Mouse (Mus musculus) kidney, postnatal 0 days (tissue): Measurements from ENCODE around the gene Plekhd1. TPM values are rescaled to one million over a fixed set of nuclear protein-coding genes. Genes with fewer than 3 reads are reported as not detected.

Source experiments
- ATAC-seq: fragments of 200-750 bp; cut with Nextera tagmentation; replicated peaks from 2 replicates; pipeline ENCODE4 v1.8.0; 2017; ENCODE audit warnings: low read depth, moderate number of reproducible peaks, moderate TSS enrichment, moderate library complexity; ENCODE audit not compliant: low FRiP score
- DNase-seq: peaks from one replicate; pipeline ENCODE4 v3.0.0-alpha.2; 2016; ENCODE audit warnings: low spot score
- H3K27ac ChIP-seq: fragments of 300-500 bp; sonication (generic); 2 replicates; pipeline ENCODE4 v1.5.1; 2014; ENCODE audit warnings: mild to moderate bottlenecking
- H3K27me3 ChIP-seq: fragments of 300-500 bp; sonication (generic); 2 replicates; pipeline ENCODE4 v1.6.1; 2014; ENCODE audit warnings: low read length, mixed read lengths; ENCODE audit not compliant: insufficient read depth
- H3K36me3 ChIP-seq: fragments of 300-500 bp; sonication (generic); 2 replicates; pipeline ENCODE4 v1.6.1; 2014; ENCODE audit warnings: low read length, mixed read lengths; ENCODE audit not compliant: insufficient read depth
- H3K4me1 ChIP-seq: fragments of 300-500 bp; sonication (generic); replicated peaks from 2 replicates; pipeline ENCODE4 v1.6.1; 2014; ENCODE audit warnings: antibody characterized with exemption, low read length, mixed read lengths; ENCODE audit not compliant: insufficient read depth
- H3K4me2 ChIP-seq: fragments of 300-500 bp; sonication (generic); 2 replicates; pipeline ENCODE4 v1.6.1; 2014; ENCODE audit warnings: mild to moderate bottlenecking, low read length, moderate library complexity, mixed read lengths
- H3K4me3 ChIP-seq: fragments of 300-500 bp; sonication (generic); replicated peaks from 2 replicates; pipeline ENCODE4 v1.5.1; 2014; ENCODE audit warnings: low read depth, low read length
- H3K9ac ChIP-seq: fragments of 300-500 bp; sonication (generic); 2 replicates; pipeline ENCODE4 v1.6.1; 2014; ENCODE audit warnings: low read depth, low read length
- H3K9me3 ChIP-seq: fragments of 300-500 bp; sonication (generic); replicated peaks from 2 replicates; pipeline ENCODE4 v1.6.1; 2016; ENCODE audit warnings: low read length, inconsistent platforms, mixed read lengths
- CTCF ChIP-seq: IDR thresholded peaks from 2 replicates; pipeline ENCODE4 v1.5.1; 2016; ENCODE audit warnings: antibody characterized with exemption, low read depth, mild to moderate bottlenecking, moderate library complexity
- WGBS: fragments of 180-500 bp; shearing (Covaris S2); extraction: QIAGEN DNeasy Blood & Tissue Kit; methylation state at CpG from one replicate; pipeline ENCODE4 v1.1.7; 2014; 5-methylcytosine and 5-hydroxymethylcytosine counted together
- polyA plus RNA-seq: library from polyadenylated mRNA; unstranded; fragments of >200 nt; fragmentation: Nextera tagmentation; extraction: Ambion mirVana; gene quantifications from 2 replicates; pipeline ENCODE4 v1.2.1, GENCODE M21; 2015

Plekhd1 gene
- polyA plus RNA-seq, 1 experiment from 2014 or later: 3.5 TPM

DNA sequence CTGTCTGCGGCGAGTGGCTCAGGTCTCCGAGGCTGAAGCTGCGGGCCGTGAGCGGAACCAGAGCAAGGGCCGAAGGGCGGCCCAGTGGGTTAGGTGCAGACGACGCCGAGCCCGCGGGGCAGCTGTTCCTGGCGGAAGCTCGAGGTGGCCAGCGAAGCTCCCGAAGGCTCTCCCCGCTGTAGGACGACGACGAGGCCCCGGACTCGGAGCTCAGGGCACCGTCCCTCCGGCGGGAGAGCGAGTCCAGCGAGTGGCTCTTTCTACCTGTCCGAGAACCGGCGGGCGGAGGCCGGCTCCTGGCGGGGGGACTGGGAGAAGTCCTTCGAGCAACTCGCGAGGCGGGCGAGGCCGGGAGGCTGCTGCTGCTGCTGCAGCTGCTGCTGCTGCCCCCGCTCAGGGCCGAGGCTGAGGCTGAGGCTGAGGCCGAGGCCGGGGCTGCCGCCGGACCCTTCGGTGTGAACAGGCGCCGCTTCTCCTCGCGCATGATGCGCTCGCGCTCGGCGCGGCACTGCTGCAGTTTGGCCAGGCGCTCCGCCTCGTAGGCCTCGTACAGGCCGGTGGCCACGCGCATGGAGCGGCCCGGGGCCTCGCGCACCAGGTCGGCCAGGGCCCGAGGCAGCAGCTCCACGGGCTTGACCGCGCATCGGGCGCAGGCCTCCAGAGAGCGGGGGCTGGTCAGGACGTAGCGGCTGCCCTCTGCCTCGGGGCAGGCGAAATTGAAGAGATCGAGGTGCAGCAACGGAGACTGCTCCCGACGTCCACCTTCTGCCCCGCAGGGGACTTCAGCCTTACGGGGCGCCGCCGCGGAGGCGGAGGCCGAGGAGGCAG, 66.4 kb downstream of the Plekhd1 start:
- Histone ChIP-seq H3K36me3 (no peaks in the 10 kb centered on the region), H3K9me3 (no peaks in the 10 kb centered on the region), H3K27ac (no peak overlapping the region), H3K4me3 (peak overlapping the region; percentile 50), H3K4me2 (peak overlapping the region; percentile 94), H3K9ac (peak overlapping the region; percentile 50), H3K4me1 (peaks cover 30% of the 10 kb centered on the region), H3K27me3 (peaks cover 53% of the 10 kb centered on the region)
- 1% methylated on average over 87 of the region's 92 CpGs for WGBS
- no peak for TF ChIP-seq CTCF
- 0 out of 2 replicates have a peak, but pooled peaks have one; percentile 15 for ATAC-seq
- peak; percentile 36 for DNase-seq

- peaks cover 53% of the 10 kb centered on the region for H3K27me3 ChIP-seq
- H3K4me1 ChIP-seq: peaks cover 30% of the 10 kb centered on the region
- H3K9ac ChIP-seq: peak overlapping the region; percentile 24; the same call in 1 of the 2 replicates
- H3K36me3 ChIP-seq: no peaks in the 10 kb centered on the region
- H3K9me3 ChIP-seq: no peaks in the 10 kb centered on the region
- TF ChIP-seq CTCF: no peak
- WGBS: 13% methylated on average over 13 of the region's 13 CpGs
- H3K27ac ChIP-seq: no peak overlapping the region
- peak overlapping the region; percentile 50 for H3K4me3 ChIP-seq
- H3K4me2 ChIP-seq: peak overlapping the region; percentile 94
- 0 out of 2 replicates have a peak, but pooled peaks have one; percentile 2 for ATAC-seq
- DNase-seq: no peak
Measured at GRCm38 (mm10) chr12:80759387-80759712, 67.0 kb downstream of the Plekhd1 start.

DNA sequence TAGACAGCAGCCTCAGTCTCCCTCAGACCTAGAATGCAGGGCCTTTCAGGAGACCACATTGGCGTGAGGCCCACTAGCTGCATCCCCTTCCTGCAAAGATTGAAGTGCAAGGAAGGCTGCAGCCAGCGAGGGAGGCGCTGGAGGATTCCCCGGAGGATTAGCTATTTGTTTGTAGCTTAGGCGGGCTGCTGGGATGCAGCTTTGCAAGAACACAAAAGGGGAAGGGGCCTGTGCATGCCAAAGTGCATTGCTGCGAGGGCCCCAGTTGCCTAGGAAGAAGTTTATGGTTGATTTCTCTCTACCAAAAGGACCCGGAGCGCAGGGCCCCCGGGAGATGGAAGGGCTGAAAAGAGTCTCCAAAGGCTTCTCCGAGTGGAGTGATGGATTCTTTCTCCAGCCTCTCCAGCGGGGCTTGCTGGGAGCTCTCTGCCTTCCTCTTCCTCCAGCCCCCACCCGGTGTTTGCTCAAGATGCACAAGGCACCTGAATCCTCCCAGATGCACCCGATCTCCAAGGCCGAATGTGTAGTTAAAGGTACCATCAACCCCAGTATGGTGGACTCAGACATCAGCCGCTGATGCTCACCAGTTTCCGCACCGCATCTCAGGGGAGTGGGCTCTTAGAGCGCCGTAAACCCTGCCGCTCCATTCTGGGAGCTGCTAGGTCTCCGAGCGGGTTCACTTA, 67.5 kb downstream of the Plekhd1 start:
- 3% methylated on average over 22 of the region's 22 CpGs for WGBS
- Histone ChIP-seq H3K4me1 (peaks cover 30% of the 10 kb centered on the region), H3K36me3 (no peaks in the 10 kb centered on the region), H3K4me3 (peak overlapping the region; percentile 35), H3K4me2 (peak overlapping the region; percentile 94), H3K27me3 (peaks cover 53% of the 10 kb centered on the region), H3K27ac (no peak overlapping the region), H3K9ac (0 out of 2 replicates have a peak overlapping the region, but pooled peaks have one; percentile 10), H3K9me3 (no peaks in the 10 kb centered on the region)
- TF ChIP-seq CTCF: no peak
- ATAC-seq (no peak), DNase-seq (peak; percentile 10)

GRCm38 (mm10) chr12:80760396-80760801, 68.0 kb downstream of the Plekhd1 start, which contains the start of gene Ccdc177:
Gene Ccdc177, minus strand, starts transcription at chr12:80760687.
- TF ChIP-seq CTCF: peak; percentile 98
- Histone ChIP-seq H3K9me3 (no peaks in the 10 kb centered on the region), H3K9ac (0 out of 2 replicates have a peak within 1 kb of the TSS, but pooled peaks have one; percentile 10), H3K36me3 (no peaks in the 10 kb centered on the region), H3K4me3 (peak within 1 kb of the TSS; percentile 35), H3K4me1 (peaks cover 30% of the 10 kb centered on the region), H3K27me3 (peaks cover 53% of the 10 kb centered on the region), H3K27ac (no peak within 1 kb of the TSS), H3K4me2 (peak within 1 kb of the TSS; percentile 94)
- no peak for ATAC-seq
- peak; percentile 94 for DNase-seq
- 1% methylated on average over 24 of the region's 24 CpGs for WGBS

DNA sequence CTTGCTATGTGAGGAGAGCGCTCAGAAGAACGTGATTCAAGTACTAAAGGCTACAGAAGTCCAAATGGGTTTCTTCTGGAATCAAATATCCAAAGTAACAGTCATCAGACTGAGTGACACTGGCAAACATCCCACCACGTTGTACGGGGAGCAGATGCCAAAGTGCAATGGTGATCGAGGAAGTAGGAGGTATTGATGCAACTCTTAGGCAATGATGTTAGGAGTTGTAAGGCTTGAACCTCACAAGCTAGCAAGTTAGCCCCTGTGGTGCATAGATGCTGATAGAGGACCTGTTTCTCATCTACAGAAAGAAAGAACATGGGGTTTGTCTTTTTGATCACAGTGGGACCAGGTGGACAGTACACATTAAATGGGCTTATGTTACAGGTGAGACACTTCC, 70.6 kb downstream of the Plekhd1 start:
- Histone ChIP-seq H3K36me3 (no peaks in the 10 kb centered on the region), H3K27me3 (peaks cover 30% of the 10 kb centered on the region), H3K4me3 (no peak overlapping the region), H3K9me3 (no peaks in the 10 kb centered on the region), H3K9ac (no peak overlapping the region), H3K4me2 (no peak overlapping the region), H3K4me1 (peaks cover 21% of the 10 kb centered on the region), H3K27ac (no peak overlapping the region)
- no peak for TF ChIP-seq CTCF
- DNase-seq (no peak), ATAC-seq (no peak)
- WGBS: 84% methylated on average over 5 of the region's 5 CpGs

GRCm38 (mm10) chr12:80764116-80764515, 71.7 kb downstream of the Plekhd1 start:
- Histone ChIP-seq H3K9me3 (no peaks in the 10 kb centered on the region), H3K4me1 (peaks cover 9% of the 10 kb centered on the region; the same call in 1 of the 2 replicates), H3K4me2 (no peak overlapping the region), H3K27ac (no peak overlapping the region), H3K36me3 (no peaks in the 10 kb centered on the region), H3K4me3 (no peak overlapping the region), H3K9ac (no peak overlapping the region), H3K27me3 (peaks cover 20% of the 10 kb centered on the region)
- no peak for TF ChIP-seq CTCF
- 66% methylated on average over 4 of the region's 4 CpGs for WGBS
- ATAC-seq: no peak
- DNase-seq: no peak
